Mouse (Mus musculus) ES-E14 (cell line): ENCODE data around the gene Cpeb4. TPM values are rescaled to one million over a fixed set of nuclear protein-coding genes. Genes with fewer than 3 reads are reported as not detected.

Experiments used
- DNase-seq: peaks from one replicate; pipeline ENCODE4 v3.0.0-alpha.2; 2013; ENCODE audit warnings: low read depth, low spot score
- H3K27ac ChIP-seq: 2 replicates; pipeline ENCODE4 v1.5.1; 2012; ENCODE audit warnings: low read depth, mild to moderate bottlenecking, low read length, moderate library complexity, mixed read lengths; ENCODE audit not compliant: poor library complexity, insufficient read depth, severe bottlenecking
- H3K36me3 ChIP-seq: 2 replicates; pipeline ENCODE4 v1.6.1; 2012; ENCODE audit warnings: mild to moderate bottlenecking, low read length, moderate library complexity, mixed read lengths; ENCODE audit not compliant: control insufficient read depth, poor library complexity, insufficient read depth, severe bottlenecking
- H3K4me1 ChIP-seq, 2 experiments: fragments of 150-350 bp in 1 of 2; sonication (generic) in 1 of 2; 2 replicates each; pipeline ENCODE4 v1.6.1; 2012; ENCODE audit warnings: low read length in 2 of 2, mild to moderate bottlenecking in 1 of 2, mixed read lengths in 1 of 2; ENCODE audit not compliant: control insufficient read depth in 2 of 2, insufficient read depth in 2 of 2, poor library complexity in 1 of 2
- H3K4me3 ChIP-seq, 2 experiments: fragments of 150-350 bp in 1 of 2; sonication (generic) in 1 of 2; 2 replicates each; pipeline ENCODE4 v1.5.1; 2012; ENCODE audit warnings: low read length in 2 of 2, low read depth in 1 of 2, mild to moderate bottlenecking in 1 of 2, mixed read lengths in 1 of 2; ENCODE audit not compliant: insufficient read depth in 1 of 2, poor library complexity in 1 of 2, severe bottlenecking in 1 of 2
- H3K9ac ChIP-seq: 2 replicates; pipeline ENCODE4 v1.6.1; 2012; ENCODE audit warnings: low read depth, mild to moderate bottlenecking, low read length, mixed read lengths; ENCODE audit not compliant: poor library complexity, insufficient read depth, severe bottlenecking
- H3K9me3 ChIP-seq: fragments of 150-350 bp; sonication (generic); 2 replicates; pipeline ENCODE4 v1.6.1; 2012; ENCODE audit warnings: low read depth, mild to moderate bottlenecking, low read length; ENCODE audit not compliant: control insufficient read depth, insufficient read depth
- CHD2 ChIP-seq: IDR thresholded peaks from 2 replicates; pipeline ENCODE4 v1.6.1; 2014; ENCODE audit warnings: mild to moderate bottlenecking, low read depth, low read length, inconsistent platforms
- HCFC1 ChIP-seq: IDR thresholded peaks from 2 replicates; pipeline ENCODE4 v1.6.1; 2012; ENCODE audit warnings: low read length, inconsistent platforms, borderline replicate concordance; ENCODE audit not compliant: insufficient read depth
- MAFK ChIP-seq: IDR thresholded peaks from 2 replicates; pipeline ENCODE4 v1.6.1; 2014; ENCODE audit warnings: mild to moderate bottlenecking, low read depth, low read length, inconsistent platforms; ENCODE audit not compliant: insufficient read depth
- ZC3H11A ChIP-seq: IDR thresholded peaks from 2 replicates; pipeline ENCODE4 v1.6.1; 2012; ENCODE audit warnings: low read depth, mild to moderate bottlenecking, inconsistent platforms, low read length, borderline replicate concordance
- ZNF384 ChIP-seq: IDR thresholded peaks from 2 replicates; pipeline ENCODE4 v1.6.1; 2012; ENCODE audit warnings: low read depth, low read length, inconsistent platforms
- in situ Hi-C, 2 experiments: fragments of 600-800 bp; cut with MboI; formaldehyde crosslinking; loops; one replicate each; pipeline ENCODE4 v1.15.1; 2025; ENCODE audit warnings: low sequenced_read_pairs in 2 of 2, inconsistent platforms in 1 of 2; ENCODE audit not compliant: unreplicated experiment in 2 of 2
- total RNA-seq: library from RNA; depleted of rRNA; stranded (reverse); fragments of 300-350 nt; gene quantifications from 2 replicates; pipeline ENCODE4 v1.2.3, GENCODE M21; 2012

Gene Cpeb4
- total RNA-seq, 1 experiment, result 11.5 TPM

DNA sequence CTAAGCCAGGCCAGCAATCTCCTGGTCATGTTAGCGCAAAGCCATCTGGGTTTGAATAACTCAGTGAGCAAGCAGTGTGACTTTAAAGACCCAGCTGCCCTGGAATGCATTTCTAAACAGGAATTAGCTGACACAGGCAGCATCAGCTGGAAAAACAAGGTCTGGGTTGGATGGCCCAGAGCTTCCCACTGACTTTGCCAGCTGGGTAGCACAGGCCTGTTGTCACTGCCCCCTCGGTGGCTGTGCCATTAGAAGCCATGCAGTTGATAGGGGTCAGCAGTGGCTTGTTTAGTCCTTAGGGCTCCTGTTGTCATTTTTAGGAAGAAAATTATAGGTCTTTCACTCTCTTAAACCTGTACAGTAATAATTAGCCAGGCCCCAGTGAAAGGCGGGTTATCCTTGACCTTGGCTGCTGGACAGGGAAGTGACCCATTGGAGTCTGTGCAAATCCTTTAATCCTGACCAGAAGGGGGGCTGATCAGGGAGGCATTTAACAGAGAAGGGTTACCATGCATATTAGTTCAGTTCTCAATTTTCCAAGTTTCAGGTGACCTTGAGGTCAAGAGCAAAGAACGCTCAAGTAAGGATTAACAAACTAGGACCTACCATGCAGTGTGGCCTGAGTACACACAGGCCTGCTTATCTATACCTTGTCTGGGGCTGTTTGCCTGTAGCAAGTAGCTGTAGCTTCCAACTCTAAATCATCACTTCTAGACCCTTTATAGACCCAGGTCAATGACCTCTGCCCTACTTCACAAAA, 43.8 kb upstream of the Cpeb4 start:
- H3K9me3 ChIP-seq, result no peaks in the 10 kb centered on the region
- TF ChIP-seq ZNF384 (no peak), ZC3H11A (no peak), CHD2 (no peak), HCFC1 (no peak), MAFK (no peak)
- H3K36me3 ChIP-seq, result no peaks in the 10 kb centered on the region
- DNase-seq, result no peak
- H3K4me1 ChIP-seq, result no peaks in the 10 kb centered on the region
- H3K9ac ChIP-seq, result no peak overlapping the region
- H3K4me3 ChIP-seq, result no peak overlapping the region
- in situ Hi-C loops, result no loop called here
- H3K27ac ChIP-seq, result no peak overlapping the region

GRCm38 (mm10) chr11:31828771-31829072, 43.3 kb upstream of the Cpeb4 start:
- no peaks in the 10 kb centered on the region for H3K36me3 ChIP-seq
- no peak for DNase-seq
- TF ChIP-seq ZC3H11A (no peak), MAFK (no peak), CHD2 (no peak), HCFC1 (no peak), ZNF384 (no peak)
- in situ Hi-C loops, result no loop called here
- H3K9ac ChIP-seq, result no peak overlapping the region
- no peaks in the 10 kb centered on the region for H3K4me1 ChIP-seq
- H3K4me3 ChIP-seq, result no peak overlapping the region
- H3K27ac ChIP-seq, result no peak overlapping the region
- no peaks in the 10 kb centered on the region for H3K9me3 ChIP-seq

- H3K27ac ChIP-seq, result no peak overlapping the region
- no peaks in the 10 kb centered on the region for H3K4me1 ChIP-seq
- DNase-seq, result no peak
- H3K4me3 ChIP-seq, result no peak overlapping the region
- H3K36me3 ChIP-seq, result no peaks in the 10 kb centered on the region
- TF ChIP-seq ZNF384 (no peak), MAFK (no peak), ZC3H11A (no peak), CHD2 (no peak), HCFC1 (no peak)
- in situ Hi-C loops, result no loop called here
- H3K9ac ChIP-seq, result no peak overlapping the region
- no peaks in the 10 kb centered on the region for H3K9me3 ChIP-seq
Measured at GRCm38 (mm10) chr11:31830213-31831151, 41.5 kb upstream of the Cpeb4 start.

DNA sequence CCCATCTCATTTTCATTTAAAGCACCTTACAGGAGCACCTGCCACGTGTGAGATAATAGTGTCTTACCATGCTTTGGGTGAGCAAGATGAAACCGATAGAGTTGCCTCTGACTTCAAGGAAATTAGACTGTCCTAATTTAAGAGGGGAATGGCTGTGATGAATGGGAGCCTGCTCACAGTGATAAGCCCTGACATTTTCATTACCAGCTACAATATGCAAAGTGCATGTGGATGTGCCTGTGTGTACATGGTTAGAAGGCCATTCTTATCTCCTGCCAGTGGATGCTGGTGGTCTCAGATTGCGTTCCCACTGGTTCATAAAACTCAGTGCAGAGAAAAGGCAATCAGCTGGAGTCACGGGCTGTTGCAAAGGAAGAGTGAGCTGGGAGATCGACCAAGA, 40.6 kb upstream of the Cpeb4 start:
- no peak overlapping the region for H3K27ac ChIP-seq
- H3K36me3 ChIP-seq, result no peaks in the 10 kb centered on the region
- no peak for DNase-seq
- TF ChIP-seq ZNF384 (no peak), ZC3H11A (no peak), HCFC1 (no peak), CHD2 (no peak), MAFK (no peak)
- H3K9ac ChIP-seq, result no peak overlapping the region
- no peaks in the 10 kb centered on the region for H3K4me1 ChIP-seq
- H3K9me3 ChIP-seq, result no peaks in the 10 kb centered on the region
- in situ Hi-C loops, result no loop called here
- no peak overlapping the region for H3K4me3 ChIP-seq
